Mouse (Mus musculus): Measurements from ENCODE around the gene Ifnab.

- TF ChIP-seq CTCF (conservative IDR thresholded peaks at IDR 0.05; ENCODE audit: low read length) (no peak), POU5F1 (IDR thresholded peaks at IDR 0.05; ENCODE audit: borderline replicate concordance, low read length) (no peak), NANOG (IDR thresholded peaks at IDR 0.05; ENCODE audit: borderline replicate concordance, low read length) (no peak)
Observed at GRCm38 (mm10) chr4:88714281-88714680, 23.1 kb upstream of the Ifnab start.
